Mouse (Mus musculus) myocyte (in vitro differentiated cells): ENCODE measurements around the gene Ccdc184. TPM values are rescaled to one million over a fixed set of nuclear protein-coding genes. Genes with fewer than 3 reads are reported as not detected.

ENCODE experiments used
- H3K27me3 ChIP-seq: one replicate; pipeline ENCODE4 v1.6.1; 2011; ENCODE audit not compliant: control insufficient read depth, insufficient read depth, insufficient read length
- H3K36me3 ChIP-seq: one replicate; pipeline ENCODE4 v1.6.1; 2011; ENCODE audit not compliant: control insufficient read depth, insufficient read depth
- H3K4me2 ChIP-seq: one replicate; pipeline ENCODE4 v1.6.1; 2011; ENCODE audit warnings: low read depth, control low read depth
- H3K4me3 ChIP-seq: one replicate; pipeline ENCODE4 v1.5.1; 2011; ENCODE audit warnings: mild to moderate bottlenecking, control low read depth, moderate library complexity
- H3K79me2 ChIP-seq: one replicate; pipeline ENCODE4 v1.6.1; 2011; ENCODE audit not compliant: control insufficient read depth, insufficient read depth
- H3ac ChIP-seq: one replicate; pipeline ENCODE4 v1.6.1; 2011; ENCODE audit not compliant: control insufficient read depth, insufficient read length
- CEBPB ChIP-seq: IDR thresholded peaks from 2 replicates; pipeline ENCODE4 v1.6.1; 2011; ENCODE audit warnings: mild to moderate bottlenecking, moderate library complexity; ENCODE audit not compliant: poor library complexity, insufficient read depth, severe bottlenecking
- E2F4 ChIP-seq: IDR thresholded peaks from one replicate; pipeline ENCODE4 v1.6.1; 2011; ENCODE audit warnings: mild to moderate bottlenecking, control low read depth, moderate library complexity; ENCODE audit not compliant: insufficient read depth
- MAX ChIP-seq: IDR thresholded peaks from one replicate; pipeline ENCODE4 v1.6.1; 2011; ENCODE audit warnings: low read depth, mild to moderate bottlenecking, control low read depth
- MYOD1 ChIP-seq, 3 experiments: IDR thresholded peaks; one replicate each; pipeline ENCODE4 v1.6.1; 2011; ENCODE audit warnings: control low read depth in 2 of 3, low read depth in 2 of 3, mild to moderate bottlenecking in 2 of 3, moderate library complexity in 1 of 3; ENCODE audit not compliant: insufficient read length in 2 of 3, control insufficient read depth in 1 of 3
- MYOG ChIP-seq, 3 experiments: IDR thresholded peaks; one replicate each; pipeline ENCODE4 v1.6.1; 2011; ENCODE audit warnings: control low read depth in 2 of 3, low read depth in 2 of 3, mild to moderate bottlenecking in 2 of 3; ENCODE audit not compliant: insufficient read length in 2 of 3, control insufficient read depth in 1 of 3, insufficient read depth in 1 of 3
- POLR2A ChIP-seq: IDR thresholded peaks from one replicate; pipeline ENCODE4 v1.6.1; 2011; ENCODE audit warnings: low read depth, mild to moderate bottlenecking, control low read depth, moderate library complexity; ENCODE audit not compliant: insufficient read length
- POLR2AphosphoS2 ChIP-seq: IDR thresholded peaks from one replicate; pipeline ENCODE4 v1.6.1; 2011; ENCODE audit warnings: low read depth, control low read depth; ENCODE audit not compliant: insufficient read length
- REST ChIP-seq: IDR thresholded peaks from one replicate; pipeline ENCODE4 v1.6.1; 2011; ENCODE audit warnings: mild to moderate bottlenecking, control low read depth, moderate library complexity; ENCODE audit not compliant: insufficient read depth, insufficient read length
- SRF ChIP-seq: IDR thresholded peaks from one replicate; pipeline ENCODE4 v1.6.1; 2011; ENCODE audit warnings: low read depth; ENCODE audit not compliant: control insufficient read depth, insufficient read length
- TCF12 ChIP-seq: IDR thresholded peaks from one replicate; pipeline ENCODE4 v1.6.1; 2011; ENCODE audit warnings: mild to moderate bottlenecking, control low read depth; ENCODE audit not compliant: poor library complexity, insufficient read depth, severe bottlenecking
- TCF3 ChIP-seq: IDR thresholded peaks from one replicate; pipeline ENCODE4 v1.6.1; 2011; ENCODE audit warnings: low read depth, control low read depth; ENCODE audit not compliant: insufficient read length
- USF1 ChIP-seq: IDR thresholded peaks from one replicate; pipeline ENCODE4 v1.6.1; 2011; ENCODE audit warnings: low read depth, mild to moderate bottlenecking, control low read depth, moderate library complexity
- polyA plus RNA-seq: library from polyadenylated mRNA; unstranded; fragments of >200 nt; fragmentation: generic; extraction: Trizol; gene quantifications from one replicate; pipeline ENCODE4 v1.2.1, GENCODE M21; 2012; ENCODE audit warnings: missing spikeins

The Ccdc184 gene
- polyA plus RNA-seq, 1 experiment, result 0.05 TPM

- Histone ChIP-seq H3K79me2 (no peaks in the 10 kb centered on the region), H3K4me2 (no peak overlapping the region), H3K27me3 (peaks cover 64% of the 10 kb centered on the region), H3ac (no peak overlapping the region), H3K36me3 (no peaks in the 10 kb centered on the region), H3K4me3 (no peak overlapping the region)
- TF ChIP-seq TCF3 (no peak), MYOD1 (IDR thresholded peaks at IDR 0.05; ENCODE audit: control insufficient read depth in 1 of 3, insufficient read length in 2 of 3, low read depth in 2 of 3) (no peak), POLR2A (no peak), MAX (no peak), POLR2AphosphoS2 (no peak), TCF12 (no peak), SRF (no peak)
Observed at GRCm38 (mm10) chr15:98172113-98172512, 5.2 kb downstream of the Ccdc184 start.

- Histone ChIP-seq H3ac (no peak overlapping the region), H3K27me3 (peaks cover 57% of the 10 kb centered on the region), H3K4me2 (no peak overlapping the region), H3K36me3 (no peaks in the 10 kb centered on the region), H3K4me3 (no peak overlapping the region), H3K79me2 (no peaks in the 10 kb centered on the region)
- TF ChIP-seq CEBPB (no peak), MAX (no peak), POLR2A (no peak), REST (no peak), TCF3 (no peak), MYOD1 (IDR thresholded peaks at IDR 0.05; ENCODE audit: control insufficient read depth in 1 of 3, insufficient read length in 2 of 3, low read depth in 2 of 3) (no peak), E2F4 (no peak), USF1 (no peak), TCF12 (no peak), MYOG (IDR thresholded peaks at IDR 0.05; ENCODE audit: control insufficient read depth in 1 of 3, insufficient read depth in 1 of 3, insufficient read length in 2 of 3, low read depth in 2 of 3) (no peak), SRF (no peak), POLR2AphosphoS2 (no peak)
Observed at GRCm38 (mm10) chr15:98173821-98174220, 6.9 kb downstream of the Ccdc184 start.

GRCm38 (mm10) chr15:98177320-98177719 is 10.4 kb downstream of the Ccdc184 start:
- Histone ChIP-seq H3K4me3 (no peak overlapping the region), H3K36me3 (no peaks in the 10 kb centered on the region), H3K4me2 (no peak overlapping the region), H3ac (no peak overlapping the region), H3K27me3 (peaks cover 31% of the 10 kb centered on the region), H3K79me2 (no peaks in the 10 kb centered on the region)
- TF ChIP-seq REST (no peak), SRF (no peak), E2F4 (no peak), POLR2AphosphoS2 (no peak), POLR2A (no peak), MYOD1 (IDR thresholded peaks at IDR 0.05; ENCODE audit: control insufficient read depth in 1 of 3, insufficient read length in 2 of 3, low read depth in 2 of 3) (no peak), CEBPB (no peak), TCF12 (no peak), USF1 (no peak), MAX (no peak), MYOG (IDR thresholded peaks at IDR 0.05; ENCODE audit: control insufficient read depth in 1 of 3, insufficient read depth in 1 of 3, insufficient read length in 2 of 3, low read depth in 2 of 3) (no peak), TCF3 (no peak)

GRCm38 (mm10) chr15:98180567-98181131 is 13.7 kb downstream of the Ccdc184 start:
- Histone ChIP-seq H3K79me2 (no peaks in the 10 kb centered on the region), H3K4me2 (peak overlapping the region; percentile 90), H3ac (no peak overlapping the region), H3K36me3 (no peaks in the 10 kb centered on the region), H3K4me3 (peak overlapping the region; percentile 15), H3K27me3 (peaks cover 16% of the 10 kb centered on the region)
- TF ChIP-seq POLR2A (no peak), MAX (no peak), REST (no peak), CEBPB (no peak), TCF12 (no peak), TCF3 (no peak), USF1 (no peak), POLR2AphosphoS2 (no peak), MYOG (IDR thresholded peaks at IDR 0.05; ENCODE audit: control insufficient read depth in 1 of 3, insufficient read depth in 1 of 3, insufficient read length in 2 of 3, low read depth in 2 of 3) (no peak), MYOD1 (IDR thresholded peaks at IDR 0.05; ENCODE audit: control insufficient read depth in 1 of 3, insufficient read length in 2 of 3, low read depth in 2 of 3) (no peak)
